Mouse (Mus musculus) intestine, embryonic 16.5 days (tissue): Measurements from ENCODE around the gene Lsp1. TPM values are rescaled to one million over a fixed set of nuclear protein-coding genes. Genes with fewer than 3 reads are reported as not detected.
A peak's percentile ranks its signal among the peaks of the same experiment; 100 is the strongest.

ENCODE experiments used
- ATAC-seq: fragments of 200-750 bp; cut with Nextera tagmentation; 2 replicates; pipeline ENCODE4 v1.8.0; 2017; ENCODE audit warnings: moderate TSS enrichment, moderate library complexity
- H3K27ac ChIP-seq: fragments of 300-500 bp; sonication (generic); 2 replicates; pipeline ENCODE4 v1.5.1; 2014; ENCODE audit warnings: mild to moderate bottlenecking, low read length
- H3K27me3 ChIP-seq: fragments of 300-500 bp; sonication (generic); replicated peaks from 2 replicates; pipeline ENCODE4 v1.6.1; 2014; ENCODE audit warnings: low read length, control low read depth, mixed read lengths; ENCODE audit not compliant: control insufficient read depth, insufficient read depth
- H3K36me3 ChIP-seq: fragments of 300-500 bp; sonication (generic); 2 replicates; pipeline ENCODE4 v1.6.1; 2014; ENCODE audit warnings: low read length, control low read depth; ENCODE audit not compliant: control insufficient read depth, insufficient read depth
- H3K4me1 ChIP-seq: fragments of 300-500 bp; sonication (generic); 2 replicates; pipeline ENCODE4 v1.6.1; 2014; ENCODE audit warnings: low read length, control low read depth, mixed read lengths; ENCODE audit not compliant: control insufficient read depth, insufficient read depth
- H3K4me2 ChIP-seq: fragments of 300-500 bp; sonication (generic); 2 replicates; pipeline ENCODE4 v1.6.1; 2014; ENCODE audit warnings: low read depth, low read length, control low read depth
- H3K4me3 ChIP-seq: fragments of 300-500 bp; sonication (generic); 2 replicates; pipeline ENCODE4 v1.5.1; 2014; ENCODE audit warnings: mild to moderate bottlenecking, low read length
- H3K9ac ChIP-seq: fragments of 300-500 bp; sonication (generic); 2 replicates; pipeline ENCODE4 v1.6.1; 2014; ENCODE audit warnings: low read depth, low read length
- H3K9me3 ChIP-seq: fragments of 300-500 bp; sonication (generic); 2 replicates; pipeline ENCODE4 v1.6.1; 2016; ENCODE audit warnings: low read length, control low read depth; ENCODE audit not compliant: control insufficient read depth
- WGBS: fragments of 180-500 bp; shearing (Covaris S2); extraction: QIAGEN DNeasy Blood & Tissue Kit; methylation state at CpG from one replicate; pipeline ENCODE4 v1.1.7; 2014; 5-methylcytosine and 5-hydroxymethylcytosine counted together
- polyA plus RNA-seq: library from polyadenylated mRNA; unstranded; fragments of >200 nt; fragmentation: Nextera tagmentation; extraction: Ambion mirVana; gene quantifications from 2 replicates; pipeline ENCODE4 v1.2.1, GENCODE M21; 2015

The Lsp1 gene
- polyA plus RNA-seq, 1 experiment from 2014 or later, result 134 TPM

DNA sequence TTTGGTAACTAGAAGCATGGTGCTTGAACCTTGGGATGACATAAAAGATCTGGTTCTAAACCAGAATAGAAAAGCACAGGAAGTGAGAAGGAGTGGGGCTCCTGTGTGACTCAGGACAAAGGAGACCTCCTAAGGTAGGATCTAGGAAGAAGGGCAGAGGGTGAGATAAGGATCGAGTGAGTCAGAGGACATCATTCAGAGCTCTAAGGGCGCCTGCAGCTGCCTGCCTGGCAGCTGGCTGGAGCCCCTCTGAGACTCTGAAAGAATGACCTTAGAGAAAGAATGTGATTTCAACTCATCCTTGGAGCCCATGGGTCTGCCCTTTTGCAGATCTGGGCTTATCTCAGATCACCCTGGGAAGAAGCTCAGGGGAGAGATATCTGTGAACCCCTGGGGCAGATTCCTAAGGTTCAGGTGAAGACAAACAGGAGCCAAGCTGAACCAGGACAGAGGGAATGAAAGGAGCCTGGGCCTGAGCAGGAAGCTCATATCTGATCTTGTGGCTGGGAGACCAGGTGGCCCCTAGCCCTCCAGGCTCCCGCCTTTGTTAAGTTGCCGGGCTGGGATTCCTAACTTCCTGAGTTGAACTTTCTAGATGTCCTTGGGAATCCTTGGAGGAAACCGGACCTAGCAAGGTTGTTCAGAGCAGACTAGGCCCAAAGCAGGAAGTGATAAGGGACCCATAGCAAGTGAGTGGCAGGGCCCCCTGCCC is 38.6 kb downstream of the Lsp1 start:
- Histone ChIP-seq H3K4me3 (no peak overlapping the region), H3K9ac (0 out of 2 replicates have a peak overlapping the region, but pooled peaks have one; percentile 4), H3K4me1 (no peaks in the 10 kb centered on the region), H3K27ac (no peak overlapping the region), H3K4me2 (no peak overlapping the region), H3K27me3 (no peaks in the 10 kb centered on the region), H3K36me3 (peaks cover 3% of the 10 kb centered on the region; the same call in 1 of the 2 replicates), H3K9me3 (no peaks in the 10 kb centered on the region)
- 64% methylated on average over 5 of the region's 5 CpGs for WGBS
- peak; percentile 35; the same call in 1 of the 2 replicates for ATAC-seq

GRCm38 (mm10) chr7:142500032-142500431 is 39.4 kb downstream of the Lsp1 start:
- 0 out of 2 replicates have a peak, but pooled peaks cover 2% of the 10 kb centered on the region for H3K36me3 ChIP-seq
- no peaks in the 10 kb centered on the region for H3K4me1 ChIP-seq
- no peak for ATAC-seq
- H3K27me3 ChIP-seq, result no peaks in the 10 kb centered on the region
- H3K9ac ChIP-seq, result no peak overlapping the region
- H3K27ac ChIP-seq, result no peak overlapping the region
- no peak overlapping the region for H3K4me3 ChIP-seq
- 82% methylated on average over 1 of the region's 1 CpGs for WGBS
- no peaks in the 10 kb centered on the region for H3K9me3 ChIP-seq
- no peak overlapping the region for H3K4me2 ChIP-seq

DNA sequence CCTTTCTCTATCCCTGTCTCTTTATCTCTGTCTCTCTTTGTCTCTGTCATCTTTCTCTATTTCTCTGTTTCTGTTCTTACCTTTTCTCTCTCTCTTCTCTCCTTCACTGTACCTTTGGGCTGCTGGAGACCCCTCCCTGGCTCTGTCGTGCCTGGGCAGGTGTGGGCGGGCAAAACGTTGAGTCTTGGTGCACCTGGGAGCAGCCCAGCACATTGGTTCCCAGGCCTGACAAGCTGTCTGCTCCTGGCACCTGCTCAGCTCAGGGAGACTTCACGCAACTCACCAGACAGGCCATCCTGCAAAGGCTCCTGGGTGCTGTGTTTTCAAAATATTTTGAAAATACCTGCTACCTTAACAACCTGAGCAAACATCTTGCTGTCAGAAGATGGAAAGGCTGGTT is 42.6 kb downstream of the Lsp1 start:
- Histone ChIP-seq H3K9ac (no peak overlapping the region), H3K9me3 (no peaks in the 10 kb centered on the region), H3K27ac (no peak overlapping the region), H3K36me3 (no peaks in the 10 kb centered on the region), H3K27me3 (no peaks in the 10 kb centered on the region), H3K4me1 (peaks cover 14% of the 10 kb centered on the region), H3K4me2 (no peak overlapping the region), H3K4me3 (no peak overlapping the region)
- no peak for ATAC-seq
- WGBS, result 72% methylated on average over 4 of the region's 4 CpGs

DNA sequence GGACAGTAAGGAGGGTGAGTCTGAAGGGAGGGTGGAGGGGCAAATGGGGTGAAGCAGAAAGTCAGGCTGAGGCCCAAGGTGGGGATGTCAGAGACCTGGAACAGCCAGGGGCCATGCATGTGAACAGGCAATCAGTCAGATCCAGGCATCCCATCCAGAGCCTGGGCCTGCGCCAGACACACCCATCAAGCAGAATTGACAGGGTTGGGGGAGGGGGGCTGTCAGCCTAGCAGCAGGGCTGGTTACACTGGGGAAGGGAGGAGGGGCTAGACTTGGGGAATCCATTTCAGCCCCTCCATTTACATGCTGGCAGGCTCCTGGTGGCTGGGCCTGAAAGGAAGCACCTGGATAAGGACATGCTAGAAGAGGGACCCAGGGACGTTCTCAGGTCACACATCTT is 45.3 kb downstream of the Lsp1 start:
- Histone ChIP-seq H3K27ac (peak overlapping the region; percentile 48; the same call in 1 of the 2 replicates), H3K4me1 (peaks cover 24% of the 10 kb centered on the region), H3K9me3 (no peaks in the 10 kb centered on the region), H3K4me2 (no peak overlapping the region), H3K9ac (0 out of 2 replicates have a peak overlapping the region, but pooled peaks have one; percentile 20), H3K4me3 (no peak overlapping the region), H3K27me3 (no peaks in the 10 kb centered on the region), H3K36me3 (no peaks in the 10 kb centered on the region)
- ATAC-seq, result peak; percentile 18; the same call in 1 of the 2 replicates
- 43% methylated on average over 2 of the region's 2 CpGs for WGBS

DNA sequence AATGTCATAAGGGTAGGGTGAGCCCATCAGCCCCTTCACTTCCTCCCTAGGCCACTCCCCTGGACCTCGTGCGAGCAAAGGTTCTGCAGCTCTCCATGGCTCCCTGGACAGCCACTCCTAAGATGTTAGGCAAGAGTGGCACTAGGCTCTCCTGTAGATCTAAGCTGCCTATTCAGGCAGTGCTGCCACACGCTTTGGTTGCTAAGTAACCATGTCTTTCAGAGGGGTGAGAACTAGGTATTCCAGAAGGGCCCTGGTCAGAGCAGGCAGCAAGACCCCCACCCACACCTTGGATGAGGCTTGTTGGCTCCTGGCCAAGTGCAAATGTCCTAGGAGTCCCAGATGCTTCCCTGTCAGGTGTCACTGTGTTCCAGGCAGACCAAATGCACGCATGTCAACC is 45.9 kb downstream of the Lsp1 start:
- peak; percentile 84 for ATAC-seq
- Histone ChIP-seq H3K27ac (peak overlapping the region; percentile 48; the same call in 1 of the 2 replicates), H3K9ac (0 out of 2 replicates have a peak overlapping the region, but pooled peaks have one; percentile 20), H3K27me3 (no peaks in the 10 kb centered on the region), H3K9me3 (no peaks in the 10 kb centered on the region), H3K4me1 (peaks cover 24% of the 10 kb centered on the region), H3K36me3 (no peaks in the 10 kb centered on the region), H3K4me2 (no peak overlapping the region), H3K4me3 (no peak overlapping the region)
- 32% methylated on average over 4 of the region's 4 CpGs for WGBS

DNA sequence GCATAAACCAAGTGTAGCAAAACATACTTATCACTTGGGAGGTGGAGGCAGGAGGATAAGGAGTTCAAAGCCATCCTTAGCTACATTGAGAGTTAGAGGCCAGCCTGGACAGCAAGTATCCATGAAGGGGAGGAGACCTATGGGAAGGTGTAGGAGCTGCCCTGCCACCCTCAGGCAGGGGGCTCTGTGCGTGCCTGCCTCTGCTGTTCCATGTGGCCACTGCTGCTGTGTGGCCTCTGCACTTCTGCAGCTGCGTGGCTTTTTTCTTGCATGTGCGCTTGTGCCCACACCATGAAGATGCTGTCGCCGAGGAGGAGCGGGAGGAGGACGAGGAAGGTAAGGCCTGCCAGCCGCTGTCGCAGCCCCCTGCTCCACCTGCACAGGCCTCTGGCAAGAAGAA is 46.8 kb downstream of the Lsp1 start:
- H3K27me3 ChIP-seq, result no peaks in the 10 kb centered on the region
- WGBS, result 92% methylated on average over 9 of the region's 9 CpGs
- H3K9ac ChIP-seq, result no peak overlapping the region
- H3K4me2 ChIP-seq, result no peak overlapping the region
- no peak overlapping the region for H3K27ac ChIP-seq
- H3K4me3 ChIP-seq, result no peak overlapping the region
- H3K9me3 ChIP-seq, result no peaks in the 10 kb centered on the region
- peaks cover 24% of the 10 kb centered on the region for H3K4me1 ChIP-seq
- ATAC-seq, result no peak
- H3K36me3 ChIP-seq, result no peaks in the 10 kb centered on the region

GRCm38 (mm10) chr7:142509518-142509917 is 48.9 kb downstream of the Lsp1 start:
- Histone ChIP-seq H3K9ac (no peak overlapping the region), H3K9me3 (no peaks in the 10 kb centered on the region), H3K27me3 (no peaks in the 10 kb centered on the region), H3K36me3 (no peaks in the 10 kb centered on the region), H3K4me2 (no peak overlapping the region), H3K4me1 (peaks cover 24% of the 10 kb centered on the region), H3K27ac (peak overlapping the region; percentile 72), H3K4me3 (no peak overlapping the region)
- no peak for ATAC-seq
- WGBS, result 18% methylated on average over 14 of the region's 14 CpGs

- WGBS, result 25% methylated on average over 12 of the region's 12 CpGs
- no peaks in the 10 kb centered on the region for H3K9me3 ChIP-seq
- H3K9ac ChIP-seq, result 0 out of 2 replicates have a peak overlapping the region, but pooled peaks have one; percentile 17
- no peaks in the 10 kb centered on the region for H3K27me3 ChIP-seq
- peaks cover 24% of the 10 kb centered on the region for H3K4me1 ChIP-seq
- H3K4me3 ChIP-seq, result no peak overlapping the region
- no peaks in the 10 kb centered on the region for H3K36me3 ChIP-seq
- no peak overlapping the region for H3K4me2 ChIP-seq
- no peak for ATAC-seq
- peak overlapping the region; percentile 72 for H3K27ac ChIP-seq
Observed at GRCm38 (mm10) chr7:142510021-142510777, 49.6 kb downstream of the Lsp1 start.

GRCm38 (mm10) chr7:142514048-142514447 is 53.4 kb downstream of the Lsp1 start:
- Histone ChIP-seq H3K4me2 (no peak overlapping the region), H3K4me3 (no peak overlapping the region), H3K9ac (no peak overlapping the region), H3K27me3 (no peaks in the 10 kb centered on the region), H3K9me3 (no peaks in the 10 kb centered on the region), H3K27ac (no peak overlapping the region), H3K36me3 (no peaks in the 10 kb centered on the region), H3K4me1 (peaks cover 26% of the 10 kb centered on the region)
- WGBS, result 84% methylated on average over 4 of the region's 4 CpGs
- ATAC-seq, result no peak
